Mouse (Mus musculus) E14TG2a.4 (cell line): ENCODE data around the gene Kat6b.

Experiments used
- H3K27me3 ChIP-seq: 2 replicates; pipeline ENCODE4 v1.6.1; 2014; ENCODE audit warnings: low read length, control low read depth; ENCODE audit not compliant: insufficient read depth
- H3K36me3 ChIP-seq: 2 replicates; pipeline ENCODE4 v1.6.1; 2014; ENCODE audit warnings: low read length, control low read depth; ENCODE audit not compliant: insufficient read depth
- H3K4me1 ChIP-seq: replicated peaks from 2 replicates; pipeline ENCODE4 v1.6.1; 2014; ENCODE audit warnings: low read depth, low read length, control low read depth
- H3K4me3 ChIP-seq: replicated peaks from 2 replicates; pipeline ENCODE4 v1.5.1; 2014; ENCODE audit warnings: mild to moderate bottlenecking, low read length
- H3K9me3 ChIP-seq: 2 replicates; pipeline ENCODE4 v1.6.1; 2014; ENCODE audit warnings: low read length, control low read depth
- CTCF ChIP-seq: conservative IDR thresholded peaks from 2 replicates; pipeline ENCODE4 v1.5.1; 2014; ENCODE audit warnings: low read length
- NANOG ChIP-seq: IDR thresholded peaks from 2 replicates; pipeline ENCODE4 v1.6.1; 2014; ENCODE audit warnings: borderline replicate concordance, low read length, mixed read lengths
- POU5F1 ChIP-seq: IDR thresholded peaks from 2 replicates; pipeline ENCODE4 v1.6.1; 2014; ENCODE audit warnings: low read length, borderline replicate concordance

Kat6b gene

DNA sequence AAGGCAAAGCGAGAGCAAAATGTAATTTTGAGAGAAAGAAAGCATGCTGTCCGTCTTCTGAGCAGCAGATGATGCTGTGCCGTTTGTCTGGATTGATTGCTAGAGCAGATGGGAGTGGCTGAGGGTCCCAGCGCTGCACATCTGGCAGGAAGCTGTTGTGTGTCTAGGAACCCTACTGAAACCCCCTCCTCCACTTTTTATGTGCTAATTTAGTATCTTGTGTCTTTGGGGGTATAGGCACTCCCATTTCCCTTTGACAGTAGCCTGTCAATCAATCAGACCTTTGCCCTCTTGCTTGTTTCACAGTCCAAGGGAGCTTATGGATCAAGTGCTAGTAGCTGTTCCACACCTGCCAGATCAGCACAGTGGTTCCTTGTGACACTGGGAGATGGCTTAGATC, 191.9 kb downstream of the Kat6b start:
- H3K4me1 ChIP-seq, result peaks cover 73% of the 10 kb centered on the region
- no peak for TF ChIP-seq POU5F1
- TF ChIP-seq CTCF, result no peak
- no peak for TF ChIP-seq NANOG
- H3K36me3 ChIP-seq, result peaks cover 46% of the 10 kb centered on the region
- no peaks in the 10 kb centered on the region for H3K9me3 ChIP-seq
- no peak overlapping the region for H3K4me3 ChIP-seq
- H3K27me3 ChIP-seq, result no peaks in the 10 kb centered on the region

DNA sequence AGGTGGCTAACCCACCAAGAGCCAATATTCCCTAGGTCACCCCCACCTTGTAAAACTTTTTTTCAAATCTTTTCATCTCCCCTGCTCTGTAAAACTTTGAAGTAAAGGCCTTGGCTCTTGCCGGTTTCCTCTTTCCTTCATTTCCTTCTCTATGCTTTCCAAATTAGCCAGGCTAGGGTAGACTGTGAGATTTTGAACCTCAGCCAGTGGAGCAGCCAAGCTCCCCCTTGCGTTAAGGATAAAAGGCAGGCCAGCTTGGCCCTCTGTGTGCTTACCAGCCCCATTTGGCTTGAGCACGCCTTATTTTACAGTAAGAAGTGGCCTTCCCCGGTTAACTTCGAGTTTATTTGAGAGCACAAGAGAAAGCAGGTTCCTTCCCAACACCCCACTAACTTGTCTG, 193.2 kb downstream of the Kat6b start:
- Histone ChIP-seq H3K4me1 (peaks cover 59% of the 10 kb centered on the region), H3K4me3 (no peak overlapping the region), H3K27me3 (no peaks in the 10 kb centered on the region; the same call in 1 of the 2 replicates), H3K36me3 (peaks cover 32% of the 10 kb centered on the region), H3K9me3 (no peaks in the 10 kb centered on the region)
- no peak for TF ChIP-seq POU5F1
- no peak for TF ChIP-seq CTCF
- TF ChIP-seq NANOG, result no peak

- H3K4me1 ChIP-seq, result peaks cover 42% of the 10 kb centered on the region
These were observed 195.0 kb downstream of the Kat6b start for GRCm38 (mm10) chr14:21676223-21676622.

DNA sequence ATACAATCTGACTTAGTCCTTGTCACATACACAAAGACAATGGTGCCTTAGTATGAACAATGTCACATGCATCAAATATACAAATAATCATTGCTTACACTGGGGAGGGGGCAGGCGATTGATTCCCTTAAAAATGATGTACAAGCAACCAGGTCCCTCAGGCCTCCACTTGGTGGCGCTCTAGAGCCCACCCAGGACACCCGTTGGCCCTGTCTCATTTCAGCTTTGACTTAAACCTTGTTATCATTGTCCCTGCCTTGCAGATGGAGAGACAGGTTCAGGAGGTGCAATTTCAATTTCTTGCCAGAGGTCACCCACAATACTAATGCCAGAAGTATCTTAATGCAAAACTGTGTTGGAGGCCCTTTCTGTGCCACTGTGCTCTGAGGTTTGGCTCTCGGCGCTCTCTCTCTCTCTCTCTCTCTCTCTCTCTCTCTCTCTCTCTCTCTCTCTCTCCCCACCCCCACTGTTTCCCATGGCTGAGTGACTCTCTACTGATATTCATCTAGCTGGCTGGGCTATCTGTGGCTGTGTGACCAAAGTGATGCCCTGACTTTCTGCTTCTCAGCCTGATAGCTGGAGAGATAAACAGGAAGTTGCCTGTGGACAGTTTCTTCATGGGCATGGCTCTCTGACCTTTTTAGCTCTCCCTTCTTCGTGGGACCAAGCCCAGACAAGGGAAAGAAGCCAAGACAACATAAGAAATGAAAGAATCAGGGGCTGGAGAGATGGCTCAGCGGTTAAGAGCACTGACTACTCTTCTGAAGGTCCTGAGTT, 197.5 kb downstream of the Kat6b start:
- H3K9me3 ChIP-seq, result no peaks in the 10 kb centered on the region
- no peak overlapping the region for H3K4me3 ChIP-seq
- H3K4me1 ChIP-seq, result peaks cover 31% of the 10 kb centered on the region
- peaks cover 3% of the 10 kb centered on the region for H3K27me3 ChIP-seq
- 0 out of 2 replicates have a peak, but pooled peaks cover 4% of the 10 kb centered on the region for H3K36me3 ChIP-seq
- TF ChIP-seq CTCF (peak; percentile 95), NANOG (no peak), POU5F1 (no peak)

More at GRCm38 (mm10) chr14:21676223-21676622, 195.0 kb downstream of the Kat6b start:
- peaks cover 15% of the 10 kb centered on the region for H3K36me3 ChIP-seq
- H3K9me3 ChIP-seq, result no peaks in the 10 kb centered on the region
- no peak overlapping the region for H3K4me3 ChIP-seq
- TF ChIP-seq POU5F1 (no peak), NANOG (no peak), CTCF (no peak)
- H3K27me3 ChIP-seq, result peaks cover 3% of the 10 kb centered on the region; the same call in 1 of the 2 replicates

GRCm38 (mm10) chr14:21679631-21680201, 198.5 kb downstream of the Kat6b start:
- peaks cover 28% of the 10 kb centered on the region for H3K4me1 ChIP-seq
- peaks cover 9% of the 10 kb centered on the region for H3K27me3 ChIP-seq
- 0 out of 2 replicates have a peak, but pooled peaks cover 4% of the 10 kb centered on the region for H3K36me3 ChIP-seq
- H3K9me3 ChIP-seq, result no peaks in the 10 kb centered on the region
- no peak overlapping the region for H3K4me3 ChIP-seq
- TF ChIP-seq POU5F1 (no peak), NANOG (no peak)

DNA sequence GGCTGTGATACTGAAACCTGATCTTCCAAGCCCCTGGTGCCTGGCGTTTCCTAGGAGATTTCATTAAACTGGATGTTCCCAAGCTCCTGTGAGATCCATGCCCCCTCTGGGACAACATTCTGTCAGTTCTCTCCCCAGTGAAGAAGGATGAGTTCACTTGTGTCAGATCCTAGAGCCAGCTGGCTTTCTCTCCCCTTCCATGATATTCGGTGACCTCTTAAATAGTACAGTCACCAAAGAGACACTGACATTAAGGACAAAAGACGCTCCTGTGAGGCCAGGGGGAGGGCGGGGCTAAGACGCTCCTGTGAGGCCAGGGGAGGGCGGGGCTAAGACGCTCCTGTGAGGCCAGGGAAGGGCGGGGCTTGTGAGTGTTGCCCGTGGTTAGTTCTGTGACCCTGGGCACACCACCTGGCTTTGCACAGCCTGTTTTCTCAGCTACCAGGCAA, 201.5 kb downstream of the Kat6b start:
- no peak for TF ChIP-seq POU5F1
- TF ChIP-seq CTCF, result no peak
- no peak for TF ChIP-seq NANOG
- H3K4me1 ChIP-seq, result peaks cover 38% of the 10 kb centered on the region
- H3K36me3 ChIP-seq, result no peaks in the 10 kb centered on the region
- H3K27me3 ChIP-seq, result peaks cover 33% of the 10 kb centered on the region
- no peaks in the 10 kb centered on the region for H3K9me3 ChIP-seq
- peak overlapping the region; percentile 48 for H3K4me3 ChIP-seq

DNA sequence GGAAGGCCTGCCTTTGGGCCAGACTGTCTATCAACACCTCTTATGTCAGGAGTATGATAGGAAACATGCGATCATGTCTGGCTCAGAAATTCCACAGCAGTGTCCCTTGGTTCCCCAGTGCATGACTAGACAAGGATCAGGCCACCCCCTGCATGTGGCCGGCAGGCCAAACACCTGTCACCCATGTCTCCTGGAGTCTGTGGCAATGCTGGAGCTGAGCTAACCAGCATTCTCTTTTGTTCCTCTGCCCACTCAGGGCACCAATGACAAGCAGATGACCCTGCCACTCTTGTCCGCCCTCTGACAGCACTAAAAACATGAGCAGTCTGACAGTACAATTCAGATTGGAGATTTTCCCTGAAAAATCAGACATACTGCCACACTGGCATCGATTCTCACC, 202.6 kb downstream of the Kat6b start:
- Histone ChIP-seq H3K4me3 (no peak overlapping the region), H3K36me3 (no peaks in the 10 kb centered on the region), H3K9me3 (no peaks in the 10 kb centered on the region), H3K4me1 (peaks cover 38% of the 10 kb centered on the region), H3K27me3 (peaks cover 44% of the 10 kb centered on the region)
- TF ChIP-seq POU5F1, result no peak
- TF ChIP-seq NANOG, result no peak
- TF ChIP-seq CTCF, result no peak

DNA sequence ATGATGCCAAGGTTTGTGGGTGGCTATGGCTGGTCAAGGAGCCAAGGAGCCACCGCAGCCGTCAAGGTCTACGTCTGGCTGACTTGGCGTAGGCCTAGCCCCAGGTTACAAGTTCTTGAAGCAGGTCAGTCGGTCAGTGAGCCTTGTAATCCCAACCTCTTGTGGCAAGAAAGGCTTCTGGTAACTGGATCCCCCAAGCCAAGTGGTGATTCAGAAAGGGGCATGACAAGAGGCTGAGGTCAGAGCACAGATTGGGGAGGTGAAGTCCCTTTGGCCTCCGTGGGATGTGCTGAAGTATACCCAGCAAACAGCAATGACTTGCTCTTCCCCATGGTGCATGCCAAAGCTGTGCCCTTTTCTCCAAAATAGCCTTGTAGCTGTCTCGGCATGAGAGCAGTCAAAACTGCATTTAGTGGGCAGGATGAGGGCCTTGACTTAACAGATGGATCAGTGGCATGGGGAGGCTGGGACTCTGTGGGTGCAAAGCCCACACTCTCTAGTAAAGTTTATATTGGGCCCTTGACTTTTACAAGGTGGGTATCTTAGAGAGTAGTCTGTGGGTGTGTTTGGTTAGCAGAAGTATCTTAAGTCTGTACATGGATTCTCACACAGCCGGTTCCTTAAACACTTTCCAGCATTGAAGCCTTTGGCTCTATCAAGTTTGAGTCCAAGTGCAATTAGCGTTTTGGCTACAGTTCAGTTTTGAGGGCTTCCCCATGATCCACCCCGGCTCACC, 204.3 kb downstream of the Kat6b start:
- H3K4me1 ChIP-seq, result peaks cover 42% of the 10 kb centered on the region
- H3K27me3 ChIP-seq, result peaks cover 46% of the 10 kb centered on the region
- no peaks in the 10 kb centered on the region for H3K9me3 ChIP-seq
- TF ChIP-seq POU5F1 (no peak), NANOG (no peak), CTCF (no peak)
- no peaks in the 10 kb centered on the region for H3K36me3 ChIP-seq
- peak overlapping the region; percentile 77; the same call in 1 of the 2 replicates for H3K4me3 ChIP-seq
